Mouse (Mus musculus): ENCODE results near the gene Zic5. TPM values are rescaled to one million over a fixed set of nuclear protein-coding genes. Genes with fewer than 3 reads are reported as not detected.

Gene Zic5
- 1 to 10 TPM; 5.2 to 6.2 TPM for total RNA-seq (2021)
- long read RNA-seq, experiment 1, full-length matches to known transcripts, result 2 of 2 reads
- long read RNA-seq, experiment 1, partial matches to known transcripts, result 0 of 2 reads
- long read RNA-seq, experiment 1, other reads (novel, unspliced or antisense), result 0 of 2 reads
- long read RNA-seq, experiment 2, partial matches to known transcripts, result 0 of 3 reads
- long read RNA-seq, experiment 2, other reads (novel, unspliced or antisense), result 3 of 3 reads

DNA sequence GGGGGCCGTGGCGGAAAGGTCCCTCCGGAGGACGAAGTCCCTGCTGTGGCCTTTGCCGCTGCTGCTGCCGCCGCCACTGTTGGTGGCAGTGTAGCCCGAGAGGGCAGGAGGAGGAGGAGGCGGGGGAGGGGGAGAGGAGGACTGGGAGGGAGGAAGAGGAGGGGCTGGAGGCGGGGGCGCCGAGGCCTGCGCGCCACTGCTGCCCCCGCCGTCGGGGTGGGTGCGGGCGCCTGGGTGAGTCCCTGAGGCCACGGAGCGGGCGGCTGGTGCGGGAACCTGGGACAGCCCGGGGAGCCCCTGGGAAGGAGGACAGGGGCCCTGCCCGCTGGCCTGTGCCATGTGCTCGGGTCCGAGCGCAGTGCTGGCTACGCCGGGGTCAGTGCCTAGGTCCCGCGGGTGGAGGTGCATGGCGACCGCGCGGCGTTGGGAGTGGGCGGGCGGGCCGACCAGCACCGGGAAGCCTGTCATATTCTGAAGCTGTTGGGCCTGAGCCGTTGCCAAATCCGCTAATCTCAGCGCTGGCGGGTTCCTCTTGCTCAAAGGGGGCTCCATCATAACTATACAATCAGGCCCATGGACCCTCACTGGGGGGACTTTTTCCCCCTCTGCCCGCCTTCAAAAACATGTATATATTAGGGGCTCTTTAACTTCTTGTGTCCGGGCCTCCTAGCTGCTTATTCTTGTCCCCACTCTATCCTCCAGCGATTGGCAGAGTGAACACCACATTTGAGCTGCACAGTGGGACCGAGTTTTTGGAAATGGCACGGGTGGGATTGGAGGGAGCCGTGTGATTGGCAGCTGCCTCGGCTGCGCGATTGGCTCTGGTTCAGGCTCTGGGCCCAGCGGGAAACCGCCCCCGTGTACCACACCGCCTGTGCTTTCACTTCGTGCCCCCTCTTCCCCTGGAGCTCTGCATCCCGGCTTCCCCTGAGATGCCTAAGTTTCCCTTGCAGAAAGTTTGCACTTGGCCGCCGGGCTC lies at the start of gene Zic5:
Gene Zic5, minus strand, starts transcription at position 915 of the 979 bp plus-strand sequence.
- DNase-seq (ENCODE audit: low spot score in 2 of 2), result peak; percentile 60 to 78

DNA sequence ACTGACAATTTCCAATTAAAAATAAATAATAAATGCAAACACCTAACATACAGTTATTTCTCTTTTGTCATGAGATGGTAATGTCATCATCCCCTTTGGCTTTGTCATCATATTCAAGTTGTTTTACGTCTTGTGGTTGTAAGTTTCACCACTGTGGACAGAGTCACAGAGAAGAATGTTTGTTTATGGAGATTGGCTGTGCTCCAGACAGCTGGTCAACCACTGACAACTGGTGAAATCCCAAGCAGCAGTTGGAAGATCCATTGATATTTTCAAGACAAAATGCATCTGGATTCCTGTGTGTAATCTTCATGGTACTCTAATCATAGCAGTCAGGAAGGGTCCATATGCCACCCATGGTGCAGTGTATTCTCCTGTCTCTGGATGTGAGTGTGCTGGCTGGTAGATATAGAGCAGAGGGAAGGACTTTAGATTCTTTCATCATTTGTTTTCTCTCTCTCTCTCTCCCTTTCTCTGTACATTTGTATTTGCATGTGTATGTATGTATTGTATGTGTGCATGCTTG lies 48.1 kb upstream of the Zic5 start:
- DNase-seq (ENCODE audit: low spot score in 2 of 2), result no peak

DNA sequence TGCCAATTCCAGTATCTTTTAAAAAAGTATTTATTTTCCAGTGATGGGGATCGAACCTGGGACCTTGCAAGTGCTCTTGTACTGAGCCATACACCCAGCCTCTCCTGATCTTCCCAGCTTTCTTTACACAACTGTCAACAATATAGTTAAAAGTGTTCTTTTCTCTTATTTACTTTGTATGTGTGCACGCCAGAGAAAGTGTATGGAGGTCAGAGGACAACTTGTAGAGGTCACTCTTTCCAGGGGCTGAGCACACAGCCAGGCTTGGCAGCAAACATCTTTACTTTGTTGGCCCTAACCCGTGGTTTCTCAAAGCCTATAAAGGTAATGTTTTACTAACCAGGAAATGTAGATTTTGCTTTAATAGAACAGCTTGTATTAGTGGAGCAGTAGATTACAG lies 46.0 kb upstream of the Zic5 start:
- DNase-seq (ENCODE audit: low spot score in 2 of 2), result no peak

DNA sequence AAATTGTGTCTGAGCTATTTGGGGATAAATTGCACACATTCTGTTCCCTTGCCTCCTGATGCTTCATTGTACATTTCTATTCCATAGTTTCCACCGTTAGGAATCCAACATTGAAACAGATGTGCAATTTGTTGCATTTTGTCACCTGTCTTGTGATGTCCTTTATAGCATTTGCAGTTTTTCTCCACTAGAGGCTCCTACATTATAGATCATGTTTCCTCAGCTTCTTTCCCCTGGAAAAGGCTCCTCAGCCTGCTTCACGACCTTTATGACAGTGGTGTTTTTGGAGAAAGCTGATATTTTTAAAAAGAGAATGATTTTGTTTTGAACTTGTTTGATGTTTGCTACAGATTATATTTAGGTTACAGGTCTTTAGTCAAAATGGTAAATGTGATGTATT lies 43.6 kb upstream of the Zic5 start:
- no peak for DNase-seq (ENCODE audit: low spot score in 2 of 2)

DNA sequence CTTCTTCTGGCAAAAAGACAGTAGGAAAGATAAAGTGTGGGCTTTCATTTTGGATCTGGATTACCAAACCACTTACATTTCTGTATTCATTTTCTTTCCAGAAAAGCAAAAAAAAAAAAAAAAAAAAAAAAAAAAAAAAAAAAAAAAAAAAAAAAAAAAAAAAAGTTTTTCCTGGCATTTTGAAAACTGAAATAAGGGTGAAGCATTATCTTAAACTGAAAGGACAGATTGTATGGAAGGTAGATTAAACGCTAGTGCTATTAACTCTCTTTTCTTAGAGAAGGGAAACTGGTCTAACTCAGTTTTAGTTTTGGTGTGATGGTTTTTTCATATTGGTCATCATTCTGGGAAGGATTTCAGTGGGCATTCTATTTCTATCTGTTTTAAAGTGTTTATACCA lies 26.5 kb upstream of the Zic5 start:
- no peak for DNase-seq (ENCODE audit: low spot score in 2 of 2)

DNA sequence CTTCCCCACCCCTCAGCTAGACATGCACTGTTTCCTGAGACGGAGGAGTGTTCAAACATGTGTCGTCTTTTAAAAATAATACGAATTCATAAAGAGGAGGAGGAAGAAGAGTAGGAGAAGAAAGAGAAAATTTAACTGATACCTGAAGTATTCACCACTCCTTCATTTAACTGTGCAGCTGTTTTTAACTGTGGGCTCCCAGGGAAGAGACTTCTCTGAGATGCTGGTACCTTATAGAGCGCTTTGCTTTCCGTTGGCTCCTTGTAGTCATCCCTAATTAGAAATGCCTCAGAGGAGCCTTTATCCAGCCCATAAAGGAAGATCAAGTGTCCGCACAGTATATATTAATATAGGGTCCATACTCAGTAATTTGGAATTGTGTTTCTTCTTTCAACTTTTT lies 26.0 kb upstream of the Zic5 start:
- no peak for DNase-seq (ENCODE audit: low spot score in 2 of 2)

DNA sequence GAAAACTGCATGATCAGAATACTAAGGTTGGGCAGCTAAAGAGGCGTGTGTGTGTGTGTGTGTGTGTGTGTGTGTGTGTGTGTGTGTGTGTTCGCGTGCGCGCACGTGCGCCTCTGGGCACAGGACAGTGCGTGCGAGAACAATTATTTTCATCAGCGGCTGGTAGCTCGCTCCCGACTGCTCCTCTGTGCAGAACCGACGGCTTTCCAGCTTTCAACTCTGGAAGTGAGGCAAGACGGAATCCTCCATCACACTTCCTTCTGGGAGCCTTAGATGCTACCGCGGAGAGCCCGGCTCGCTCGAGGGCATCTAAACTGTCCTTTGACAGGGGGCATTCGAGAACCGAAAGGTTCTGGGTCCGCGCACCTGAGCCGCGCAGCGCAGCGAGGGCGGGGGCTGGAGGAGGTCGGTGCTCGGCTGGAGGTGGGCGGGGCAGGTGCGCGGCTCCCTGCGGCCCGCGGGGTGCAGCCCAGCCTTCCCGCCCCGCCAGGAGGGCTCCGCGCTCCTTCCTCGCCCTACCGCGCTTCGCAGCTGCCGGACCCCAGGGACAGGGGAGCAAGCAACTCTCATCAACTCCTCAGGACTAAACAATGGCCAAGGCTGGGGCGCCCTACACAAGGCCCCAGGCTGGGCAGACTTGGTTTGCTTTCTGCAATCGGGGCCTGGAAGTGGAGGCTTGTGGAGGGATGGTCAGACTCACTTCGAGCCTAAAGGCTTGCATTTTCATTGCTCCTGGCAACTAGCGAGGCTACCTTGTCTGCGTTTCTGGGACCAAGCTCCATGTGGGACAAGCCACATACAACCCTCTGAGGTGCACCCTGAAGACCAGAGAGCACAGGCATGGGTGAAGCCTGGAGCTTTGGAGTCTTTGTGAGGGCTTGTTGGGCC lies 25.2 kb upstream of the Zic5 start, which contains the start of gene Gm10837:
Gene Gm10837, plus strand, starts transcription at position 146 of the 888 bp plus-strand sequence.
- peak in 1 of 2 experiments; percentile 23 for DNase-seq (ENCODE audit: low spot score in 2 of 2)

DNA sequence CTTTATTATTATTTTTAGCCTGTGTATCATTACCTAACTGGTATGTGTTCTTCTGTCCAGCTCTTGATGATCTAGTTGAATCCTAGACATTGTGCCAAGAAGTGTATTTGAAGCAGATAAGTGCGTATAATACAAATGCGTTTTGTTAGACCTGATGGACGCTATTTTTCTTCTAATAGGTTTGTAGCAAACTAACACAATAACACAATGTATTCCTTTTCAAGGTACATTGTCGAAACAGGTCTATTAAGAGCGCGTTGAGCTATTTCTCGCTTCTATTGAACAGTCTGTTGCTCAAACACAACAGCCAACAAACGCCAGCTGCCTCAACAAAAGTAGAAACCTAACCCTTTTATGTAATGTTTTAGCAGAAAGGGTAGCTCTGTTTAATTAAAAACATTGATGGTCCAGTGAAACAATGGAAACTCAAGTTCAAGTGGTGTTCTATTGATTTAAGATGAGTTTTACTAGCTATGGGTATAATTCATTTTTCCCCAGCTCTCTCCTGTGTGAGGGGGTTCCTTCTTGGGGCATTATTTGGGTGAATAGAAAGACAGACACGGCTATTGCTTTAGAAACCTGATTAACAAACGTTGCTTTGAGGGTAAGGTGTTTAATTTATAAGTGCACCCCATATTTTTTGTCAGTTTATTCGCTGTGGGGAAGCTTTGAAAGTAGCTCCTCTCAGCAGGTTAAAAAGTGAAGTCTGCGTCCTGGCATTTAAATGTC lies 24.4 kb upstream of the Zic5 start:
- no peak for DNase-seq (ENCODE audit: low spot score in 2 of 2)

DNA sequence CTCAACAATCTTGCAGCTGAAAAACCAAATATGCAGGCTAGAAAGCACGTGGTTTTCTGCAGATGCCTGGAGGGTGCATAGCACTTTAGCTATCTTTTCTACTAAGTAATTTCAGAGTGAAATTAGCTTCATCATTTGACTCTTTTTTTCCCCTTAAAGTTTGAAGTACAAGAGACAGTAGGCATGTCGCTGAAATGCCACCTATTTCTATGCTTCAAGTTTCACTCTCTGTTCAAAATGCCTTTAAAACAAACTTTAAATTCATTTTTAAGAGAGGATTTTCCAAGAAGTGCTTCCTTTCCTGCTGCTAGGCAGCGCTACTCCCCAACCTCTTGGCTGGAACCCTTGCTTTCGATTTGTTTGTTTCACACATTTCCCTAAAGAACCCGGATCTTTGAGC lies 23.6 kb upstream of the Zic5 start:
- DNase-seq (ENCODE audit: low spot score in 2 of 2), result peak in 1 of 2 experiments; percentile 17

DNA sequence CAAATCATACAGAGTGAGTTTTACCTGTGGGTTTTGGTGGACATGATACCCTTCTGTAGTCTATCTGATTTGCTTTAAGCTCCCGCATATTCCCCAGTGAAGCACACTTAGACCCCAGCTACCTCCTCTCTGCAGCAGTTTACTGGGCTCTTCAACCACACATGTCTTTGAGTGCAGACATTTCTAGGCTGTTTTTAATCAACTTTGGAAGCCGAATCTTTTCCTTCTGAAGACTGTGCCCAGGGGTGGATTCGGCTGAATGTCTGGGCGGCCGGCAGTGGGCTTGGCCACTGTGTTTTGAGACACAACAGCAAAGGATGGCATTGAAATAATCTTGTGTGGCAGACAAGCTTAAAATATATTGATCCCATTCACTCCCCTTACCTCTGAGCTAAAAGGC lies 21.9 kb upstream of the Zic5 start:
- peak in 1 of 2 experiments; percentile 16 for DNase-seq (ENCODE audit: low spot score in 2 of 2)

DNA sequence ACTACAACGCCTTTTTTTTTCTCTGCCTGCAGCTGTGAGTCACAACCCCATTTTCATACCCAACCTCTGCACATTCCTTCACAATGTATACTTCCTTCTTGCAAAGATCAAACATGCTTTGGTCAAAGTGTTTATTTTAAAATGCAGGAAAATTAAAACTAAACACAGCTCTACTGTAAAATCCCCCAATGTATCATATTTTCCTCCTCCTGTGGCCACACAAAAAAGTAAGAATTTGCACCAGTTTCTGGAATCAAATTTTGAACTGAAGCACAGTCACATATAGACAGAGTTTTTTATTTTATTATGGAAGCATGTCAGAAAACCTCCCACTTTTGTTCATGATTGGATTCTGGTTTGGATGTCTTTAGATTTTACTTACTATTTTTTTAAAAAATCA lies 21.1 kb upstream of the Zic5 start:
- DNase-seq (ENCODE audit: low spot score in 2 of 2), result no peak

DNA sequence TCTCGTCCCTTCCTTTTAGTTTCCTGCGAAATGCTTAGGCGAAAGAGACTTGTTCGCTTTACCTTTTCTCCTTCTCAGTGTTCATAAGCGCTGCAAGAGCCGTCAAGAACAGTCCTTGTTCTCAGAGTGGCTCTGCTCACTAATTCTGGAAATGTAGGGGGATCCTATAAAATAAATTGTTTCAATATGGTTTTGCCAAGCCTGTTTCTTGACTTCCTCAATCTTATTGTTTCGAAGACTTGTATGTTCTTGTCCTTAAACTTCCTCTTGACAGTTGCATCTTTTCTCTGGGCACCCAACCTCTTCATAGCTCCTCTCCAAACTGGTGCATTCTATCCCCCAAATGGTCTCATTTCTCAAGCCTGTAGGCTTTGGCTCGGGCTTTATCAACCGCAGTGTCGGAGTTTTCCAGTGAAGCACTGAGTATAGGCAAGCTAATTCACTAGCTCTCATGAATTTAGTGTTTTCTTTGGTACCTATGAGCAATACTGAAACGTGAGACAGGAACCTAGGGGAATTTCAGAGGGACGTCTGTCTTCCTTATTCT lies 20.2 kb upstream of the Zic5 start:
- no peak for DNase-seq (ENCODE audit: low spot score in 2 of 2)

DNA sequence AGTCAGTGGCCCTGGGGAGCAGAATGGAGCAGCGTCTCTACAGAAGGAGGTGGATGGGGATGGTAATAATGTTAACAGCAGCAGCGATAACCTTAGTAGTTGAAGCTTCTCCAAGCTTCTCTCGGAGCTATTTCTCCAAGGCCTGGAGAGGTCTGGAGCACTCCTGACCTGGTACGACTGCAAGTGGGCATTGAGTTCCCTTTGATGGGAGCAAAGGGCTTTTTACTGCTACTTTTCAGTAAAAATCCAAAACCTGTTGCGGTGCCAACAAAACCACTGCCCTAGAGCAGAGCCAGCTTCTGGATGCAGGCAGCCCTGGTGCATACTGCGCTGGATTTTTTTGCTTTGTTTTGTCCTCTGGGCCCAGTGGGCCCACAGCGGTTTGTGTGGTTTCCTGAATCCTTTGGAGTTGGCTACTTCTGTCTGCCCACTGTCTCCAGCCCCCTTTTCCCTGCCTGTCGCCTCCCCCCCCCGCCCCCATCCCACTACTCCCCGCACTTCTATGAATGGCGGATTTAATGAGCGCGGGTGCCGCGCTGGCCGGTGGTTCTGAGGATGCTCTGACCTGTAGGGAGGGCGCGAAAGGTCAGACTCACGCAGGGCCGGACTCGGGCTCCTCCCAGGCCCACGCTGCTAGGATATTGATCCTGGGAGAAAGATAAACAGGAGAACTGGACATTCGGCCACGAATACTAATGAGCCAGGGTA lies 19.5 kb upstream of the Zic5 start:
- peak in 1 of 2 experiments; percentile 13 for DNase-seq (ENCODE audit: low spot score in 2 of 2)

DNA sequence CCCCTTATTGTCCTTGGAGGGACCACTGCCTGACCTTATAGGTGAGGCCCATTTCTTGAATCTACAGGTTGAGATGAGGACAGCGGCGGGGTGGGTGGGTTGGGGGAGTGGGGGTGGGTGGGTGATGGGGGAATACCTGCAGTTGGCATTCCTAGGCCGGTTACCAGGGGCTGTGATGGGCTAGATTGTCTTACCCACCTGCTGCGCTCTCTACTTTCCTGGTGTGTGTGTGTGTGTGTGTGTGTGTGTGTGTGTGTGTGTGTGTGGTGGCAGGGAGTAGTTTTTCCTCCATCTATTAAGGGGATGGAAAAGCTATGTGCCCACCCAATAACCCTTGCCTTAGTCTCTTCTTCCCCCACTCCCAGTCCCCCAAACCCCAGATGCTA lies 19.0 kb upstream of the Zic5 start:
- no peak for DNase-seq (ENCODE audit: low spot score in 2 of 2)

DNA sequence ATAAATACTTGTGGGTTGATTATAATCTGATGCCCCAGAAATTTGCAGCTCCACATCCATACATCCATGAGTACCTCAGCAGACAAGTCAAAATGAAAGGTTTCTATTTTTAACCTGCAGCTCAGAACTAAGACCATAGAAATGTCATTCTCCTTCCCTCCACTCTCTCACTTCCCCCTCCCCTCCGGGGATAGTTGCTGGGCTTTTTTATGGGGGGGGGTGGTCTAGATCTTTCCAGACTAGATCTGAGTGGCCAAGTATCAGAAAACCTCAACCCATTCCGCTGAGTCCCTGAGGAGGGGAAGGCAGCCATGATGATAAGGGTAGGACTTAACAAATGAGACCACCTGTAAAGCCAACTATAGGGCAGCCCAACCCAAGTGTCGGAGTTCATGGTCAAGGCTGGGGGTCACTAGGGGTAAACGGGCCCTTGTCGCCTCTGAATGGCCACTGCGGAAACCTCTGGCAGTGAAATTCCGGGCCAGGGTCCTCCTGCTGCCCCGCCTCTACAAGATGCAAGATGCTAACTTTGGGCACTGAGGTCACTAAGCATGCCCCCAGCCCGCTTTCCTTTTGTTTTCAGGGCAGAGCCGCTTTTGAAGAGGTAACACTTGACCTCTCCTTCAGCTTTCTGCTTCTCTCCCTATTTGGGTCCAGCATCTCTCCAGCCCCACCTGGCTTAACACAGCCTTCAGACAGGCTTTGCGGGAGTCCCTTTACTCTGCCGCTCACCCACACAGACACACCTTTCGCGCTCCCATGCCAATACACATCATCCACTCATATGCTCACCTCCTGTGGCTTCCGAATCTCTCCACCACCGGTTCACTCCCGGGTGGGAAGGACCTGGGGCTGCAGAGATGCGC lies 18.3 kb upstream of the Zic5 start:
- DNase-seq (ENCODE audit: low spot score in 2 of 2), result peak in 1 of 2 experiments; percentile 6

DNA sequence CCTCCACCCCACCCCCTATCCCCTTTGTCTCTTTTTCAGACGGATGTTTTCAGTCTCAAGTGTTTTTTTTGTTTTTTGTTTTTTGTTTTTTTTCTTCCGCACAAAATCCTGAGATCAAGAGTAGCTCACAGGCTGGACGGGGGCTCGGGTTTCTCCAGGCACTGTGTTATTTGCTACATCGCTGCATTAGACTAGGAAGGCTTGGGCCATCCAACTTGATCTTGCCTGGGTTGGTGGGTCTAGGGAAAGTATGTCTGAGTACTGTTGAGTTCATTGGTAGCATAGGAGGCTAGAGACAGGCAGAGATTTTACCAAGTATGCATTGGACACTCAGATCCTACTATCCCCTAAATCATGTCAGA lies 17.5 kb upstream of the Zic5 start:
- no peak for DNase-seq (ENCODE audit: low spot score in 2 of 2)

DNA sequence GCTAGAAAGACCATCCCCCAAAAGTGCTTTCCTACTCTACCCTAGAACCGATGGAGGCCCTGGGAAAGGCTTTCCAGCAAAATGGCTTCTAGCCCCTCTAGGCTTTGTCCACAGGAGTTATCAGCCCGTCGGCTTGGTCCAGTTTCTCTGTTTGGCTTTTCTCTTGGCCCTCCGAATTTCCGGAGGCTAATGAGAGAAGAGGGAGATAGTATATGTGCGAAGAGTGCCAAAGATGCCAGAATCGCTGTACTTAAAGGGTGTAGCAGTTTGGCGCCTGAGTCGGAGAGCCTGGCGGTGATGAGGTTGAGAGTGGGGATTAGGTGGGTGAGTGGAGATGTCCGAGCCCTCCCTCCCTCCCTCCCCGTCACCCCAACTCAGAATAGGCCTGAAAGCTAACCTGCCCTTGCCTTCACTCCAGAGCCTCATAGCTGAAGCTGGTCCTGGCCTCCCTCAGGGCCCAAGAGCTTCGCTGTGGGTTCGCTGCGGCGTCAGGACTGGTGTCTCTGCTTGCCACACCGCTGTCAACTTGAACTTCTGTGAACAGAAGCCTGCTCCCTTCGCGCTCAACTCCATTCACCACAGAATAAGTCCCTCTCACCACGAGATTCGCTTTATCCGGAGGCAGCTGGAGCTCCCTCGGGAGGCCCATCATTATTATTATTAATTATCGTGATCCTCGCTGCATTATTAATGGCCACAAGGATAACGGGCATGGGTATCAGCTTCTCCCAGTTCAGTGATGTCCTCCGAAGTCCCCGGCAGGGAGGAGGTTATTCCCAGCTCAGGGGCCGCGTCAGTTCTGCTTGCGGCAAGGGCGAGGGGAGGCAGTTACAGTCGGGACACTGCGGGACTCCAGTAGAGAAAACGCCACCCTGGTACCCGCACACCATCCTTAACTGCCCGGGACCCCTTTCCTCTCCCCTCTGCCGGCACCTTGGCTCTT lies 16.9 kb upstream of the Zic5 start:
- DNase-seq (ENCODE audit: low spot score in 2 of 2), result peak in 1 of 2 experiments; percentile 18
